Mouse (Mus musculus) lung, embryonic 14.5 days (tissue): ENCODE measurements at regions not wholly inside any gene's neighbourhood (a gene's known extent, or its start where the extent isn't known, plus 50 kb on each side); places are given as distances from the start of the nearest gene placed in this dataset.

Experiments used
- ATAC-seq: fragments of 200-750 bp; cut with Nextera tagmentation; 2 replicates; pipeline ENCODE4 v1.8.0; 2017; ENCODE audit warnings: mild to moderate bottlenecking, moderate TSS enrichment, moderate library complexity; ENCODE audit not compliant: insufficient read depth
- DNase-seq: peaks from one replicate; pipeline ENCODE4 v3.0.0-alpha.2; 2015
- H3K27ac ChIP-seq: fragments of 300-500 bp; sonication (generic); 2 replicates; pipeline ENCODE4 v1.5.1; 2014; ENCODE audit warnings: low read depth, mild to moderate bottlenecking, moderate library complexity
- H3K27me3 ChIP-seq: fragments of 300-500 bp; sonication (generic); 2 replicates; pipeline ENCODE4 v1.6.1; 2014; ENCODE audit warnings: low read length, control low read depth; ENCODE audit not compliant: insufficient read depth
- H3K36me3 ChIP-seq: fragments of 300-500 bp; sonication (generic); 2 replicates; pipeline ENCODE4 v1.6.1; 2014; ENCODE audit warnings: control low read depth; ENCODE audit not compliant: insufficient read depth
- H3K4me1 ChIP-seq: fragments of 300-500 bp; sonication (generic); 2 replicates; pipeline ENCODE4 v1.6.1; 2014; ENCODE audit warnings: antibody characterized with exemption, control low read depth; ENCODE audit not compliant: insufficient read depth
- H3K4me2 ChIP-seq: fragments of 300-500 bp; sonication (generic); 2 replicates; pipeline ENCODE4 v1.6.1; 2014; ENCODE audit warnings: mild to moderate bottlenecking
- H3K4me3 ChIP-seq: fragments of 300-500 bp; sonication (generic); 2 replicates; pipeline ENCODE4 v1.5.1; 2014; ENCODE audit warnings: low read depth, low read length
- H3K9ac ChIP-seq: fragments of 300-500 bp; sonication (generic); 2 replicates; pipeline ENCODE4 v1.6.1; 2014
- H3K9me3 ChIP-seq: fragments of 300-500 bp; sonication (generic); 2 replicates; pipeline ENCODE4 v1.6.1; 2016; ENCODE audit warnings: low read depth, low read length, control low read depth
- CTCF ChIP-seq: IDR thresholded peaks from 2 replicates; pipeline ENCODE4 v1.5.1; 2016; ENCODE audit warnings: antibody characterized with exemption, low read depth
- WGBS: fragments of 180-500 bp; shearing (Covaris S2); extraction: QIAGEN DNeasy Blood & Tissue Kit; methylation state at CpG from one replicate; pipeline ENCODE4 v1.1.7; 2014; 5-methylcytosine and 5-hydroxymethylcytosine counted together

- Histone ChIP-seq H3K36me3 (no peaks in the 10 kb centered on the region), H3K9me3 (no peaks in the 10 kb centered on the region), H3K4me3 (no peak overlapping the region), H3K9ac (no peak overlapping the region), H3K27me3 (no peaks in the 10 kb centered on the region), H3K27ac (no peak overlapping the region), H3K4me2 (no peak overlapping the region), H3K4me1 (no peaks in the 10 kb centered on the region)
- 61% methylated on average over 12 of the region's 12 CpGs for WGBS
- TF ChIP-seq CTCF: no peak
- DNase-seq: no peak
- ATAC-seq: no peak
Observed at GRCm38 (mm10) chr10:21775911-21776761, 105.8 kb upstream of the Sgk1 start.

DNA sequence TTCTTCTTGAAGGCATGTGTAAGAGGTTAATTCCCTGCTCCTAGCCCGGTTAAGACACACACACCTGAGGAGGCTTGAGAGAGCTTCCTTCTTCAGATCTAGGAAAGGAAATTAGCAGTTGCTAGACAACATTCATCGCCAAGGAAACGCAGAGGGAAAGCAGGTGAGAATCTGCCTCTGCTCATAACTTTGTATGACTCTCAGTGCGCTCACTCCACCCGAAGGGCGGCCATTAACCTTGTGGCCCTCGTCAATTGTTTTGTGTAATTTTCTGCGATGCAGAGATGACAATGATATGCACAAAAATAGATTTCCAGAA lies 105.3 kb upstream of the Sgk1 start:
- Histone ChIP-seq H3K9me3 (no peaks in the 10 kb centered on the region), H3K9ac (no peak overlapping the region), H3K36me3 (no peaks in the 10 kb centered on the region), H3K27me3 (no peaks in the 10 kb centered on the region), H3K4me2 (no peak overlapping the region), H3K27ac (no peak overlapping the region), H3K4me3 (no peak overlapping the region), H3K4me1 (no peaks in the 10 kb centered on the region)
- TF ChIP-seq CTCF: no peak
- ATAC-seq (no peak), DNase-seq (no peak)
- WGBS: 68% methylated on average over 8 of the region's 8 CpGs

GRCm38 (mm10) chr10:21777103-21777502 lies 104.9 kb upstream of the Sgk1 start:
- no peak for TF ChIP-seq CTCF
- H3K9me3 ChIP-seq: no peaks in the 10 kb centered on the region
- no peaks in the 10 kb centered on the region for H3K4me1 ChIP-seq
- 87% methylated on average over 3 of the region's 3 CpGs for WGBS
- no peak overlapping the region for H3K27ac ChIP-seq
- no peaks in the 10 kb centered on the region for H3K36me3 ChIP-seq
- no peak overlapping the region for H3K9ac ChIP-seq
- DNase-seq: no peak
- no peak overlapping the region for H3K4me3 ChIP-seq
- no peak for ATAC-seq
- H3K4me2 ChIP-seq: no peak overlapping the region
- no peaks in the 10 kb centered on the region for H3K27me3 ChIP-seq

DNA sequence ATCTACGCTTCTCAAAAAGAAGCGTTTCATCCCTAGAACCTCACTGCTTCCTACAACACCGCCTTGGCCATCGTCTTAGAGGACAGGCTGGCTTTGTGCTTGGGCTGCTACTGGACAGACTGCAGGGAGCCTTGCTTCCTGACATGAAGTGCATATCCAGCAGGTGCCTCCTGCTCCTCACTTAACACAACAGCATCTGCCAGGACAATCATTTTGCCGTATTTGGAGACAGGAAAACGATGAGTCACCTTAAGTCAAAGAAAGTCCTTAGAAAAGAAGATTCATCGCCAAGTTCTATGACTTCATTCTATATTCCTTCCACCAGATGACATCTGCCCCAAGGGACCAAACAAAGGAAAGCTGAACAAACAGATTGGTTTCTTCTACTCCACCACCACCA lies 98.5 kb upstream of the Sgk1 start:
- no peak for ATAC-seq
- no peak for TF ChIP-seq CTCF
- no peak for DNase-seq
- Histone ChIP-seq H3K4me3 (no peak overlapping the region), H3K36me3 (no peaks in the 10 kb centered on the region), H3K4me1 (no peaks in the 10 kb centered on the region), H3K4me2 (no peak overlapping the region), H3K27me3 (no peaks in the 10 kb centered on the region), H3K9me3 (no peaks in the 10 kb centered on the region), H3K27ac (no peak overlapping the region), H3K9ac (no peak overlapping the region)
- 80% methylated on average over 7 of the region's 7 CpGs for WGBS

DNA sequence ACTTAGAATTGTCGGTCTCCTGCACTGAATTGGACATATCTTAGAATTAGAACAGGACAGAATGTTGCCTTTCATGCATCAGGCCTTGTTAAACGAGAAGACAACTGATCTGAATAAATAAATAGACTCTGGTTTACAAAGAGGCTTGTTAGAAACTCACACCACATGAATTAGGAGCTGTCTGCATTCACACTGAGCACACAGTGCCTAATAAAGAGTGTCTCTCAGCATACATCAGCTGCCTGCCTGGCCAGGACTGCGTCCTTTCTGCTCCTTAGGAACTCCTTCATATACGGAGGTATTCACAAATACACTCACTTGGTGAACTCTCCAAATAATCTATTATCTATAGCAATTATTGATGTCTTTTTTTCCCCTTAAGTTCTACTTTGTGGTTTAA lies 96.9 kb upstream of the Sgk1 start:
- no peak for DNase-seq
- no peak overlapping the region for H3K9ac ChIP-seq
- no peak overlapping the region for H3K4me3 ChIP-seq
- no peak overlapping the region for H3K4me2 ChIP-seq
- no peaks in the 10 kb centered on the region for H3K9me3 ChIP-seq
- H3K27me3 ChIP-seq: no peaks in the 10 kb centered on the region
- 66% methylated on average over 4 of the region's 4 CpGs for WGBS
- no peaks in the 10 kb centered on the region for H3K36me3 ChIP-seq
- no peaks in the 10 kb centered on the region for H3K4me1 ChIP-seq
- no peak overlapping the region for H3K27ac ChIP-seq
- ATAC-seq: no peak
- no peak for TF ChIP-seq CTCF

DNA sequence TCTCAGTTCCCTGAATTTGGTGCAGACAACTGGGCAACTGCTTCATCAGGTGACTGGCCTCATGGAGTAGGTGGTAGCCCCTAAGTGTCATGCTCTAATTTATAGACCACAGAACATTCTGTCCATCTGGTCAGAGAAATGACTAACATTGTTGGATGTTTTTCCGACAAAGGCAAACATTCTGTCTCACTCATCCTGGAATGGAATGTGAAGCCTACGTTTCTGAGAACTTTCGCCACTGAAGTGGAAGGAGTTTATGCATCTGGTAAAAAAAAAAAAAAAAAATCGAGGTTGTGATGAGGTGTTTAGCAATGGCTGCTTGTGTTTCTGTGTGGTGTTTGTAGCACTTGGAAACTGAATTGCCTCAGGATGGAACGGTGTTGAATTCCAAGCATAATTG lies 96.2 kb upstream of the Sgk1 start:
- no peak for ATAC-seq

DNA sequence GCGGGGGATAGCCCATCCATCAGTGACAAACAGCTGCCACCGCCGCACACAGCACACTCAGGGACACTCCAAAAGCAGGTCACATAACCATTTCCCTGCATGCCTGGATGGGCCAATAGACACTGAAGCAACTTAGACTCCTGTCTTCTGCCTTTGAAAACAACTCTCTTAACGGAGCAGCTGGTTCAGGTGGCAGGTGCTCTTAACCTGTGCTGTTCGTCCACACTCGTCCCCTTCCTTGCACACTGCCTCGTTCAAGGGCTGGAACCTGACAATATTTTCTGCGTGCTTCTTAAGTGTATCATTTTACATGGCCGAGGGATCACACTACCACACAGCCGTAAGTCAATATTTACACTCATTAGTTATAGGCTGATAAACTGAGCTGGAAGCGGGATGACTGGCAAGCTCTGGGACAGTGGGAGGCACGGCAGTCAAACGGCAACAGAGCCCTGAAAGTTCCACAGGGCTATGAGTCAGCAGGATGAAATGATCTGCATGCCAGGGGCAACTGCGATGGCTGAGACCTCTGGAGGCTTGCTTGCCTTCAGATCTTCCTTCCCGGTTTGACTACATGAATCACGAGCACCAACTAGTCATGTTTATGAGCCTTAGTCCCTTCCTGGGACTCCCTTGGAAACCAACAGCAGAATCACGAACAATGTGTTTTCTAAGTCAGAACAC lies 92.0 kb upstream of the Sgk1 start:
- Histone ChIP-seq H3K27me3 (no peaks in the 10 kb centered on the region), H3K4me1 (no peaks in the 10 kb centered on the region), H3K36me3 (no peaks in the 10 kb centered on the region), H3K4me3 (no peak overlapping the region), H3K4me2 (no peak overlapping the region), H3K9ac (no peak overlapping the region), H3K9me3 (no peaks in the 10 kb centered on the region), H3K27ac (no peak overlapping the region)
- TF ChIP-seq CTCF: no peak
- 34% methylated on average over 17 of the region's 17 CpGs for whole genome bisulfite sequencing
- ATAC-seq: no peak
- no peak for DNase-seq

More for the DNA sequence above, 96.2 kb upstream of the Sgk1 start:
- Histone ChIP-seq H3K4me3 (no peak overlapping the region), H3K4me2 (no peak overlapping the region), H3K36me3 (no peaks in the 10 kb centered on the region), H3K27me3 (no peaks in the 10 kb centered on the region), H3K9ac (no peak overlapping the region), H3K9me3 (no peaks in the 10 kb centered on the region), H3K27ac (no peak overlapping the region), H3K4me1 (no peaks in the 10 kb centered on the region)
- TF ChIP-seq CTCF: no peak
- 47% methylated on average over 5 of the region's 5 CpGs for WGBS
- no peak for DNase-seq
